Mouse (Mus musculus): ENCODE measurements at regions not wholly inside any gene's neighbourhood (a gene's known extent, or its start where the extent isn't known, plus 50 kb on each side); places are given as distances from the start of the nearest gene placed in this dataset.

DNA sequence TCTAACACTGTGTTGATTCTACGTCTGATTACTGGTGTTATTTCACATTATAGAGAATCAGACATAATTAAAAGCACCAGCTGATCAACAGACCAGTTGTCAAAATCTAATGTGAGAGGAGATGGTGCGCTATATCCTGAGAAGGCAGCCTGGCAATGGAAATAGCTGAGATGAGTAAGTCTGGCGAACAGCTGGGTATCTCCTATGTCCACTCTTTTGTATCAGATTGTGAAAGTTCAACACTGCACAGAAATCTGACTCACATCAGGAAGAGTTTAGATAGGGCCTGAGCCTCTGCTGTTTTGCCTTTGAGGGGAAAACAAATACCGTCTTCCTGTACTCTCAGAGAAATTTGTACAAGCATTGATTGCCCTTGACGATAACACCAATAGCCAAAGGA lies 1126.5 kb downstream of the Slc22a22 start:
- Histone ChIP-seq H3K27me3 (ENCODE audit: insufficient read depth, low read length) (no peaks in the 10 kb centered on the region), H3K27ac (no peak overlapping the region), H3K4me1 (replicated peaks; ENCODE audit: insufficient read depth, low read length) (no peaks in the 10 kb centered on the region), H3K9me3 (replicated peaks; ENCODE audit: low read length) (no peaks in the 10 kb centered on the region), H3K9ac (ENCODE audit: low read depth, low read length) (no peak overlapping the region), H3K4me3 (replicated peaks; ENCODE audit: low read depth, low read length) (no peak overlapping the region), H3K36me3 (ENCODE audit: insufficient read depth, low read length) (no peaks in the 10 kb centered on the region), H3K4me2 (ENCODE audit: low read length) (no peak overlapping the region)
- TF ChIP-seq CTCF (IDR thresholded peaks at IDR 0.05; ENCODE audit: low read depth): no peak
- 84% methylated on average over 5 of the region's 5 CpGs for WGBS
- DNase-seq (ENCODE audit: low spot score) (no peak), ATAC-seq (replicated peaks; ENCODE audit: low FRiP score, low read depth) (no peak)

GRCm38 (mm10) chr15:56346111-56346510 lies 1131.3 kb downstream of the Slc22a22 start:
- peak; percentile 22 for DNase-seq (ENCODE audit: low spot score)
- no peak for ATAC-seq (replicated peaks; ENCODE audit: low FRiP score, low read depth)
- Histone ChIP-seq H3K4me2 (ENCODE audit: low read length) (no peak overlapping the region), H3K4me3 (replicated peaks; ENCODE audit: low read depth, low read length) (no peak overlapping the region), H3K36me3 (ENCODE audit: insufficient read depth, low read length) (no peaks in the 10 kb centered on the region), H3K9me3 (replicated peaks; ENCODE audit: low read length) (no peaks in the 10 kb centered on the region), H3K9ac (ENCODE audit: low read depth, low read length) (no peak overlapping the region), H3K27ac (no peak overlapping the region), H3K27me3 (ENCODE audit: insufficient read depth, low read length) (no peaks in the 10 kb centered on the region), H3K4me1 (replicated peaks; ENCODE audit: insufficient read depth, low read length) (no peaks in the 10 kb centered on the region)
- no peak for TF ChIP-seq CTCF (IDR thresholded peaks at IDR 0.05; ENCODE audit: low read depth)
- WGBS: 46% methylated on average over 2 of the region's 2 CpGs

DNA sequence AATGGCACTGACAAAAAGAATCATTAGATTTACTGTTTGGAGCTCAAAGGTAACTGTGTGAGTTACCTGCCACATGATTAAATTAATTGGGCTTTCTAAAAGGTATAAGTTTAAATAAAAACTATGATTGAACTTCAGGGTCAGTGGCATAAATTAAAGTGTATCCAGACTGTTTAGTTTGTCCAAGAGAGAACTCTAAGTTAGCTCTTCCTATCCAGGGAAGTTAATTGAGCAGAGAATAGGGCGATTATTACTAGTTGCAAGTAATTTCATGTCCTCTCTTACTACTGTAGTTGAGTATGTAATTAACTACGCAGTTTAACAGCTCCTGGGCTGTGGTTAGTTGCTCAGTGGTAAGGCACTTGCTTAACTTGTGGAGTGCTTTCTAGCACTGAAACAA lies 1132.5 kb downstream of the Slc22a22 start:
- Histone ChIP-seq H3K4me3 (replicated peaks; ENCODE audit: low read depth, low read length) (no peak overlapping the region), H3K27ac (no peak overlapping the region), H3K9me3 (replicated peaks; ENCODE audit: low read length) (no peaks in the 10 kb centered on the region), H3K9ac (ENCODE audit: low read depth, low read length) (no peak overlapping the region), H3K4me1 (replicated peaks; ENCODE audit: insufficient read depth, low read length) (no peaks in the 10 kb centered on the region), H3K27me3 (ENCODE audit: insufficient read depth, low read length) (no peaks in the 10 kb centered on the region), H3K4me2 (ENCODE audit: low read length) (no peak overlapping the region), H3K36me3 (ENCODE audit: insufficient read depth, low read length) (no peaks in the 10 kb centered on the region)
- ATAC-seq (replicated peaks; ENCODE audit: low FRiP score, low read depth): no peak
- 44% methylated on average over 2 of the region's 2 CpGs for WGBS
- DNase-seq (ENCODE audit: low spot score): no peak
- TF ChIP-seq CTCF (IDR thresholded peaks at IDR 0.05; ENCODE audit: low read depth): no peak

DNA sequence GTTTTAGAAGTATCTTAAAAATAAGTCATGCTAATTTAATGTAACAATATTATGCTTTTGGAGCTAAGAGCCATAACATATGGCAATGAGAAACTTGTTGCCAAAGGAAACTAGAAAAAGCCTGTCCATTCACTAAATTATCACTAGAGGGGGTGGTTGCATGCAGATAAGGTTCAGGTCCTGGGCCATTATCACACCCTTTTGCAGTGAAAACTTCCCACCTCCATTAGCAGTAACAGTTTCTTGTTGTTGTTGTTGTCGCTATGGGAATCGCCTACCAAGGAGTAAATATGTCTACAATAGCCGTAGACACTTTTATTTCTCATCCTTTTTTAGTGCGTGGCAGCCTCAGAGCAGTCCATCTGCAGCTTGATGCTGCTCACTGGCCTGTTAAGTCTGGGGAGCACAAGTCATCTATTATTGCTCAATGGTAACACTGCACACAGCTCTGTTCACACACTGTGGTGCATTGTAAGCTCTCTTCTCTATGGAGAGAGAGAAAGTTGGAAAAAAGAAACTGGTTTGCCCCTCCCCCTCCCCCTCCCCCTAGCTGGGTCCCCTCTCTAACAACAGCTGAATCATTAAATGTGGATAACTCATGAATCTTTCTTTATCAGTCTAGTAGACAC lies 1133.0 kb downstream of the Slc22a22 start:
- ATAC-seq (replicated peaks; ENCODE audit: low FRiP score, low read depth) (peak; percentile 74), DNase-seq (ENCODE audit: low spot score) (peak; percentile 86)

GRCm38 (mm10) chr15:56337879-56338278 lies 1139.5 kb downstream of the Slc22a22 start:
- Histone ChIP-seq H3K4me2 (ENCODE audit: low read length) (no peak overlapping the region), H3K27me3 (ENCODE audit: insufficient read depth, low read length) (no peaks in the 10 kb centered on the region), H3K27ac (no peak overlapping the region), H3K4me3 (replicated peaks; ENCODE audit: low read depth, low read length) (no peak overlapping the region), H3K9ac (ENCODE audit: low read depth, low read length) (no peak overlapping the region), H3K36me3 (ENCODE audit: insufficient read depth, low read length) (no peaks in the 10 kb centered on the region), H3K4me1 (replicated peaks; ENCODE audit: insufficient read depth, low read length) (no peaks in the 10 kb centered on the region), H3K9me3 (replicated peaks; ENCODE audit: low read length) (no peaks in the 10 kb centered on the region)
- ATAC-seq (replicated peaks; ENCODE audit: low FRiP score, low read depth) (no peak), DNase-seq (ENCODE audit: low spot score) (peak; percentile 50)
- no peak for TF ChIP-seq CTCF (IDR thresholded peaks at IDR 0.05; ENCODE audit: low read depth)
- 9% methylated on average over 5 of the region's 5 CpGs for WGBS

More for the DNA sequence above, 1133.0 kb downstream of the Slc22a22 start:
- peak; percentile 76 for TF ChIP-seq CTCF (IDR thresholded peaks at IDR 0.05; ENCODE audit: low read depth)
- Histone ChIP-seq H3K27me3 (ENCODE audit: insufficient read depth, low read length) (no peaks in the 10 kb centered on the region), H3K4me2 (ENCODE audit: low read length) (no peak overlapping the region), H3K27ac (no peak overlapping the region), H3K9me3 (replicated peaks; ENCODE audit: low read length) (no peaks in the 10 kb centered on the region), H3K4me3 (replicated peaks; ENCODE audit: low read depth, low read length) (no peak overlapping the region), H3K36me3 (ENCODE audit: insufficient read depth, low read length) (no peaks in the 10 kb centered on the region), H3K9ac (ENCODE audit: low read depth, low read length) (no peak overlapping the region), H3K4me1 (replicated peaks; ENCODE audit: insufficient read depth, low read length) (no peaks in the 10 kb centered on the region)
- WGBS: 22% methylated on average over 4 of the region's 4 CpGs

DNA sequence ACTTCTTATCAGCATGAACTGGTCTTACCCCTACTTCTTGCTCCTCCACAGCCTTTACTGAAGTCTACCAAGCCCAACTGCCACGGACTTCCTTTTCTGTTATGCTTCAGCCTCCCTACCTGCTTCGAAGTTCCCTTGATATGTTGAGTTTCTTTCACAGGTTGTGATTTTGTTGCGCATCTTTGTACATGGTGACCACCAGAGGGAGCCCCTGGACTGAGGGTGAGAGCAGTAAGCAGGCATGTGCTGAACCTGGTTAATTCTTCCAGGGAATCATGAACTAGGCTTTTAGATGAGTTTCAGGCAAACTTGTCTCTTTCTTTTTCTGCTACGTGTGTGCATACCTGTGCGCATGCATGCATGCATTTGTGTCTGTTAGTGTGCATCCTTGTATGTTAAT lies 1141.0 kb downstream of the Slc22a22 start:
- Histone ChIP-seq H3K9me3 (replicated peaks; ENCODE audit: low read length) (no peaks in the 10 kb centered on the region), H3K9ac (ENCODE audit: low read depth, low read length) (no peak overlapping the region), H3K27ac (no peak overlapping the region), H3K4me3 (replicated peaks; ENCODE audit: low read depth, low read length) (no peak overlapping the region), H3K4me1 (replicated peaks; ENCODE audit: insufficient read depth, low read length) (no peaks in the 10 kb centered on the region), H3K4me2 (ENCODE audit: low read length) (no peak overlapping the region), H3K27me3 (ENCODE audit: insufficient read depth, low read length) (no peaks in the 10 kb centered on the region), H3K36me3 (ENCODE audit: insufficient read depth, low read length) (no peaks in the 10 kb centered on the region)
- peak; percentile 87 for DNase-seq (ENCODE audit: low spot score)
- WGBS: 27% methylated on average over 5 of the region's 5 CpGs
- peak; percentile 94 for TF ChIP-seq CTCF (IDR thresholded peaks at IDR 0.05; ENCODE audit: low read depth)
- ATAC-seq (replicated peaks; ENCODE audit: low FRiP score, low read depth): peak; percentile 54; the same call in 1 of the 2 replicates

GRCm38 (mm10) chr15:56335011-56335410 lies 1142.4 kb downstream of the Slc22a22 start:
- DNase-seq (ENCODE audit: low spot score): no peak

More at GRCm38 (mm10) chr15:56335011-56335410, 1142.4 kb downstream of the Slc22a22 start:
- Histone ChIP-seq H3K27me3 (ENCODE audit: insufficient read depth, low read length) (no peaks in the 10 kb centered on the region), H3K36me3 (ENCODE audit: insufficient read depth, low read length) (no peaks in the 10 kb centered on the region), H3K9ac (ENCODE audit: low read depth, low read length) (no peak overlapping the region), H3K9me3 (replicated peaks; ENCODE audit: low read length) (no peaks in the 10 kb centered on the region), H3K4me2 (ENCODE audit: low read length) (no peak overlapping the region), H3K27ac (no peak overlapping the region), H3K4me1 (replicated peaks; ENCODE audit: insufficient read depth, low read length) (no peaks in the 10 kb centered on the region), H3K4me3 (replicated peaks; ENCODE audit: low read depth, low read length) (no peak overlapping the region)
- no peak for TF ChIP-seq CTCF (IDR thresholded peaks at IDR 0.05; ENCODE audit: low read depth)
- ATAC-seq (replicated peaks; ENCODE audit: low FRiP score, low read depth): no peak
- 67% methylated on average over 2 of the region's 2 CpGs for WGBS
